Comparison of ENCODE assay signal across 14 mouse cellular contexts in genomic region chr15:30793260-30793659, GRCm38 (mm10).
"Had no signal": no experiment of that assay in that cellular context is flagged by ENCODE, and none has a peak within 500 bp of the region (broad histone marks: within the 10 kb centered on the region; RNA-seq: fewer than 3 reads in every experiment).

No protein-coding gene starts in this region.

- DNase-seq: kidney, postnatal 14 days; lung, embryonic 14.5 days; lung, postnatal 10 days; lung, postnatal 4 days; retina, postnatal 1 day; right cerebral cortex, postnatal 25 days; thymus, postnatal 36 days had no signal

- H3K27me3 ChIP-seq: kidney, embryonic 15.5 days; limb, embryonic 15.5 days; liver, embryonic 12.5 days; midbrain, embryonic 15.5 days; neural tube, embryonic 13.5 days had no signal

- H3K4me1 ChIP-seq: kidney, embryonic 15.5 days; limb, embryonic 15.5 days; liver, embryonic 12.5 days; midbrain, embryonic 10.5 days; midbrain, embryonic 15.5 days; neural tube, embryonic 13.5 days had no signal

- H3K4me3 ChIP-seq: kidney, embryonic 15.5 days; left cerebral cortex, adult 2 months; limb, embryonic 15.5 days; liver, embryonic 12.5 days; midbrain, embryonic 10.5 days; midbrain, embryonic 15.5 days; neural tube, embryonic 13.5 days had no signal

- H3K27ac ChIP-seq: kidney, embryonic 15.5 days; left cerebral cortex, adult 2 months; limb, embryonic 15.5 days; liver, embryonic 12.5 days; midbrain, embryonic 10.5 days; midbrain, embryonic 15.5 days; neural tube, embryonic 13.5 days had no signal

- H3K36me3 ChIP-seq: kidney, embryonic 15.5 days; limb, embryonic 15.5 days; liver, embryonic 12.5 days; midbrain, embryonic 10.5 days; midbrain, embryonic 15.5 days; neural tube, embryonic 13.5 days had no signal
